Mouse (Mus musculus): Measurements from ENCODE around the gene Reps1. TPM values are rescaled to one million over a fixed set of nuclear protein-coding genes. Genes with fewer than 3 reads are reported as not detected.

The Reps1 gene
- total RNA-seq, 4 experiments from 2014 or later: 27.0 to 30.8 (median 29.0) TPM

- no peak for DNase-seq (ENCODE audit: low spot score)
These were observed 84.0 kb downstream of the Reps1 start for GRCm38 (mm10) chr10:18139615-18140014.

GRCm38 (mm10) chr10:18141389-18141788 lies 85.7 kb downstream of the Reps1 start:
- peak; percentile 49 for DNase-seq (ENCODE audit: low spot score)

GRCm38 (mm10) chr10:18142231-18142630 lies 86.6 kb downstream of the Reps1 start:
- DNase-seq (ENCODE audit: low spot score): no peak

- DNase-seq (ENCODE audit: low spot score): no peak
These were observed 91.6 kb downstream of the Reps1 start for GRCm38 (mm10) chr10:18147224-18147623.

- no peak for DNase-seq (ENCODE audit: low spot score)
These were observed 106.8 kb downstream of the Reps1 start for GRCm38 (mm10) chr10:18162435-18162971.

Other genes starting within 250 kb of the Reps1 start
- 10 to 100 TPM; 27.2 to 38.9 (median 31.8) TPM for gene Heca, start 107.8 kb upstream of the Reps1 start, total RNA-seq (2022)
- gene Abracl, start 32.6 kb upstream of the Reps1 start, total RNA-seq (2022): 10 to 100 TPM; 21.4 to 36.3 (median 25.7) TPM
- not detected for gene Ect2l, start 155.0 kb downstream of the Reps1 start, total RNA-seq (2022)
- gene Ccdc28a, start 179.1 kb downstream of the Reps1 start, total RNA-seq (2022): 10 to 100 TPM; 13.8 to 17.9 (median 15.4) TPM

All from heart, adult 8-10 months (tissue).